In genomic region chr9:26718388-26718787, GRCm38 (mm10) we compare ENCODE assay signal across 26 mouse cellular contexts. TPM values are rescaled to one million over a fixed set of nuclear protein-coding genes. Genes with fewer than 3 reads are reported as not detected.
DNase-seq lines count a peak whose midpoint lies in the region; ATAC-seq and TF ChIP-seq lines count a peak whose summit lies in the region.
"Had no signal": no experiment of that assay in that cellular context is flagged by ENCODE, and none has a peak within 500 bp of the region (broad histone marks: within the 10 kb centered on the region; RNA-seq: fewer than 3 reads in every experiment).

No protein-coding gene starts in this region.

- no peak for DNase-seq in midbrain, postnatal 0 days (ENCODE audit: low spot score)
- peak; percentile 7 for DNase-seq in embryo, embryonic 10.5 days (ENCODE audit: low spot score)
- no peak for DNase-seq in right cerebral cortex, adult 2 months (ENCODE audit: low spot score in 2 of 2)
- no peak for DNase-seq in left cerebral cortex, adult 9 months (ENCODE audit: low spot score in 2 of 2)
- DNase-seq in cerebellum, adult 2 months: no peak
- DNase-seq: adrenal gland, postnatal 25 days; cerebellum, adult 9-11 months; gastrocnemius, adult 2 months; heart, postnatal 10 days; kidney, adult 18-20 months; kidney, postnatal 4 days; lung, adult 2 months; thymus, adult 18-20 months; thymus, postnatal 36 days had no signal

- H3K27me3 ChIP-seq in midbrain, embryonic 13.5 days: no peaks in the 10 kb centered on the region
- no peaks in the 10 kb centered on the region for H3K27me3 ChIP-seq in midbrain, postnatal 0 days (ENCODE audit: insufficient read depth, low read length)
- no peaks in the 10 kb centered on the region for H3K27me3 ChIP-seq in hindbrain, embryonic 12.5 days
- H3K27me3 ChIP-seq in neural tube, embryonic 12.5 days (replicated peaks): no peaks in the 10 kb centered on the region
- no peaks in the 10 kb centered on the region; the same call in 1 of the 2 replicates for H3K27me3 ChIP-seq in cerebellum, adult 2 months (ENCODE audit: control insufficient read depth, insufficient read depth, low read length)
- H3K27me3 ChIP-seq: heart, embryonic 12.5 days; limb, embryonic 13.5 days; liver, embryonic 12.5 days had no signal

- TF ChIP-seq POLR2A in cerebellum, adult 2 months (IDR thresholded peaks at IDR 0.05; ENCODE audit: borderline replicate concordance, insufficient read depth, low read length): no peak

- H3K9me3 ChIP-seq in midbrain, embryonic 13.5 days: no peaks in the 10 kb centered on the region
- H3K9me3 ChIP-seq in midbrain, postnatal 0 days (ENCODE audit: low read length): no peaks in the 10 kb centered on the region
- H3K9me3 ChIP-seq in hindbrain, embryonic 12.5 days (replicated peaks): no peaks in the 10 kb centered on the region
- no peaks in the 10 kb centered on the region for H3K9me3 ChIP-seq in neural tube, embryonic 12.5 days
- H3K9me3 ChIP-seq: heart, embryonic 12.5 days; limb, embryonic 13.5 days; liver, embryonic 12.5 days had no signal

- no peak overlapping the region for H3K4me2 ChIP-seq in midbrain, embryonic 13.5 days (replicated peaks)
- H3K4me2 ChIP-seq in midbrain, postnatal 0 days (ENCODE audit: low read depth, low read length, poor library complexity, severe bottlenecking): no peak overlapping the region
- H3K4me2 ChIP-seq in hindbrain, embryonic 12.5 days (replicated peaks): no peak overlapping the region
- no peak overlapping the region for H3K4me2 ChIP-seq in neural tube, embryonic 12.5 days (replicated peaks)
- H3K4me2 ChIP-seq: heart, embryonic 12.5 days; limb, embryonic 13.5 days; liver, embryonic 12.5 days had no signal

- ATAC-seq in midbrain, embryonic 13.5 days: peak; percentile 51; the same call in 1 of the 2 replicates
- ATAC-seq in midbrain, postnatal 0 days (ENCODE audit: low FRiP score): no peak
- ATAC-seq in hindbrain, embryonic 12.5 days (ENCODE audit: low FRiP score): peak; percentile 67
- ATAC-seq in neural tube, embryonic 12.5 days (ENCODE audit: low FRiP score, low read depth): peak; percentile 49; the same call in 1 of the 2 replicates
- ATAC-seq: forebrain, embryonic 14.5 days; inflammation-experienced regulatory T-cells, adult 6 months; liver, embryonic 12.5 days had no signal

- TF ChIP-seq CTCF in midbrain, postnatal 0 days (IDR thresholded peaks at IDR 0.05): no peak
- TF ChIP-seq CTCF in cerebellum, adult 2 months (IDR thresholded peaks at IDR 0.05; ENCODE audit: borderline replicate concordance, insufficient read depth, low read depth, low read length): no peak

- WGBS in midbrain, embryonic 13.5 days: 44% methylated on average over 3 of the region's 3 CpGs
- 38% methylated on average over 3 of the region's 3 CpGs for WGBS in midbrain, postnatal 0 days
- 41% methylated on average over 3 of the region's 3 CpGs for WGBS in hindbrain, embryonic 12.5 days
- 40% methylated on average over 3 of the region's 3 CpGs for WGBS in neural tube, embryonic 12.5 days
- 53% methylated on average over 3 of the region's 3 CpGs for WGBS in cerebellum, adult 2 months

- H3K4me3 ChIP-seq in midbrain, embryonic 13.5 days (replicated peaks): no peak overlapping the region
- H3K4me3 ChIP-seq in midbrain, postnatal 0 days (ENCODE audit: low read depth, low read length): no peak overlapping the region
- H3K4me3 ChIP-seq in hindbrain, embryonic 12.5 days: no peak overlapping the region
- H3K4me3 ChIP-seq in neural tube, embryonic 12.5 days: no peak overlapping the region
- no peak overlapping the region for H3K4me3 ChIP-seq in cerebellum, adult 2 months (replicated peaks; ENCODE audit: insufficient read depth, low read depth, low read length)
- H3K4me3 ChIP-seq: gastrocnemius, adult 2 months; heart, embryonic 12.5 days; limb, embryonic 13.5 days; liver, embryonic 12.5 days had no signal

- no peak overlapping the region for H3K9ac ChIP-seq in midbrain, embryonic 13.5 days (replicated peaks)
- no peak overlapping the region for H3K9ac ChIP-seq in midbrain, postnatal 0 days (replicated peaks; ENCODE audit: low read length, poor library complexity, severe bottlenecking)
- H3K9ac ChIP-seq in hindbrain, embryonic 12.5 days: no peak overlapping the region
- no peak overlapping the region for H3K9ac ChIP-seq in neural tube, embryonic 12.5 days
- H3K9ac ChIP-seq: heart, embryonic 12.5 days; limb, embryonic 13.5 days; liver, embryonic 12.5 days had no signal

- H3K36me3 ChIP-seq in midbrain, embryonic 13.5 days: no peaks in the 10 kb centered on the region
- H3K36me3 ChIP-seq in midbrain, postnatal 0 days (ENCODE audit: insufficient read depth, low read length): no peaks in the 10 kb centered on the region
- no peaks in the 10 kb centered on the region for H3K36me3 ChIP-seq in hindbrain, embryonic 12.5 days
- no peaks in the 10 kb centered on the region for H3K36me3 ChIP-seq in neural tube, embryonic 12.5 days
- H3K36me3 ChIP-seq: heart, embryonic 12.5 days; limb, embryonic 13.5 days; liver, embryonic 12.5 days had no signal

- H3K4me1 ChIP-seq in midbrain, embryonic 13.5 days (replicated peaks): peaks cover 8% of the 10 kb centered on the region
- H3K4me1 ChIP-seq in midbrain, postnatal 0 days (ENCODE audit: insufficient read depth, low read length): no peaks in the 10 kb centered on the region; the same call in 1 of the 2 replicates
- 0 out of 2 replicates have a peak, but pooled peaks cover 7% of the 10 kb centered on the region for H3K4me1 ChIP-seq in hindbrain, embryonic 12.5 days
- H3K4me1 ChIP-seq in neural tube, embryonic 12.5 days: no peaks in the 10 kb centered on the region
- H3K4me1 ChIP-seq in cerebellum, adult 2 months (ENCODE audit: control insufficient read depth, insufficient read depth, low read length): no peaks in the 10 kb centered on the region
- H3K4me1 ChIP-seq: heart, embryonic 12.5 days; limb, embryonic 13.5 days; liver, embryonic 12.5 days had no signal

- peak overlapping the region; percentile 22; the same call in 1 of the 2 replicates for H3K27ac ChIP-seq in midbrain, embryonic 13.5 days
- H3K27ac ChIP-seq in midbrain, postnatal 0 days (ENCODE audit: low read depth, low read length): no peak overlapping the region
- H3K27ac ChIP-seq in hindbrain, embryonic 12.5 days: no peak overlapping the region
- no peak overlapping the region for H3K27ac ChIP-seq in neural tube, embryonic 12.5 days
- H3K27ac ChIP-seq in cerebellum, adult 2 months (ENCODE audit: insufficient read depth, low read length): no peak overlapping the region
- H3K27ac ChIP-seq: gastrocnemius, adult 2 months; limb, embryonic 13.5 days; liver, embryonic 12.5 days had no signal

RNA-seq across cellular contexts. Expression of gene B3gat1, which starts 15.1 kb away (rescaled TPM):
- 20.1 and 26.2 TPM in 2 replicates for polyA plus RNA-seq in midbrain, embryonic 13.5 days (2015; fragmentation: Nextera tagmentation; extraction: Ambion mirVana)
- total RNA-seq in midbrain, postnatal 0 days (2014; rRNA removed): 195 and 197 TPM in 2 replicates
- polyA plus RNA-seq in midbrain, postnatal 0 days (2015; fragmentation: Nextera tagmentation; extraction: Ambion mirVana): 39.2 and 40.9 TPM in 2 replicates
- 16.0 and 17.0 TPM in 2 replicates for polyA plus RNA-seq in hindbrain, embryonic 12.5 days (2016; fragmentation: Nextera tagmentation; extraction: Ambion mirVana)
- 13.8 and 14.4 TPM in 2 replicates for polyA plus RNA-seq in neural tube, embryonic 12.5 days (2016; fragmentation: Nextera tagmentation; extraction: Ambion mirVana)
- polyA plus RNA-seq in cerebellum, adult 2 months (2012; rRNA removed): 76.0 and 81.2 TPM in 2 replicates
- total RNA-seq: common myeloid progenitor, adult 5-6 weeks; granulocyte monocyte progenitor cell, adult 5-6 weeks; heart, postnatal 10 days; megakaryocyte-erythroid progenitor cell, adult 5-6 weeks had no signal
- polyA plus RNA-seq: inflammation-experienced regulatory T-cells, adult 6 months; liver, embryonic 12.5 days; small intestine, adult 2 months had no signal
